Mouse (Mus musculus): ENCODE measurements around the gene Mrpl14. TPM values are rescaled to one million over a fixed set of nuclear protein-coding genes. Genes with fewer than 3 reads are reported as not detected.

Gene Mrpl14
- 101 and 102 TPM in 2 replicates for polyA plus RNA-seq (2016; fragmentation: Nextera tagmentation; extraction: Ambion mirVana)

- Histone ChIP-seq H3K9me3 (no peaks in the 10 kb centered on the region), H3K4me2 (replicated peaks) (peak within 1 kb of the TSS; percentile 75)
Observed at GRCm38 (mm10) chr17:45686093-45686619, at the start of gene Mrpl14. Mrpl14 (plus strand) TSS chr17:45686322.

GRCm38 (mm10) chr17:45638596-45639295, 47.4 kb upstream of the Mrpl14 start:
- Histone ChIP-seq H3K9me3 (no peaks in the 10 kb centered on the region), H3K27ac (no peak overlapping the region), H3K4me1 (no peaks in the 10 kb centered on the region), H3K4me3 (no peak overlapping the region), H3K9ac (no peak overlapping the region), H3K27me3 (replicated peaks) (no peaks in the 10 kb centered on the region), H3K36me3 (no peaks in the 10 kb centered on the region), H3K4me2 (replicated peaks) (no peak overlapping the region)
- WGBS = 79% methylated on average over 16 of the region's 16 CpGs
- ATAC-seq (ENCODE audit: low FRiP score, low read depth) = no peak

More at GRCm38 (mm10) chr17:45686093-45686619, at the start of gene Mrpl14:
- Histone ChIP-seq H3K4me1 (peaks cover 25% of the 10 kb centered on the region), H3K27me3 (replicated peaks) (no peaks in the 10 kb centered on the region), H3K36me3 (no peaks in the 10 kb centered on the region), H3K9ac (peak within 1 kb of the TSS; percentile 83), H3K4me3 (peak within 1 kb of the TSS; percentile 80), H3K27ac (peak within 1 kb of the TSS; percentile 65; the same call in 1 of the 2 replicates)
- ATAC-seq (ENCODE audit: low FRiP score, low read depth) = peak; percentile 88
- under 1% methylated on average over 37 of the region's 50 CpGs for WGBS

DNA sequence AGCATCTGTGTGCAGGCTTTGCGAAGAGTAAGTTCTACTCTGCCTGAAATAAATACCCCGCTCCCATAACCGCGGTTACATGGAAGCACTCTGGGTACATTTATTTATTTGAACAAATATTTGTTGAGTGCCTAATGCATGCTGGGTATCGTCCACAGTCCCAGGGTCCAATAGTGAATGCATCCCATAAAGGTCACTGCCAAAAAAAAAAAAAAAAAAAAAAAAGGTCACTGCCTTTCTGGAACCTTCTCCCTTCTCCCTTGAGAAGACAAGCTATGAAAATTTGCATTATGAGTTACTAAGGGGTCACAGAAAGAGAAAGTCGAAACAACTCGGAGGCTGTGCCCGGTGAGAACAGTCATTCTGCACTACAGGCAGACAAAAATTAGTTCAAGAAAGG, 44.1 kb upstream of the Mrpl14 start:
- 92% methylated on average over 8 of the region's 8 CpGs for WGBS
- no peak for ATAC-seq (ENCODE audit: low FRiP score, low read depth)
- Histone ChIP-seq H3K27ac (no peak overlapping the region), H3K4me2 (replicated peaks) (no peak overlapping the region), H3K4me1 (no peaks in the 10 kb centered on the region), H3K9me3 (no peaks in the 10 kb centered on the region), H3K4me3 (no peak overlapping the region), H3K9ac (no peak overlapping the region), H3K27me3 (replicated peaks) (no peaks in the 10 kb centered on the region), H3K36me3 (no peaks in the 10 kb centered on the region)

GRCm38 (mm10) chr17:45642701-45643100, 43.4 kb upstream of the Mrpl14 start:
- Histone ChIP-seq H3K4me3 (no peak overlapping the region), H3K27me3 (replicated peaks) (no peaks in the 10 kb centered on the region), H3K4me1 (no peaks in the 10 kb centered on the region), H3K9ac (no peak overlapping the region), H3K36me3 (no peaks in the 10 kb centered on the region), H3K27ac (no peak overlapping the region), H3K9me3 (no peaks in the 10 kb centered on the region), H3K4me2 (replicated peaks) (no peak overlapping the region)
- ATAC-seq (ENCODE audit: low FRiP score, low read depth) = 0 out of 2 replicates have a peak, but pooled peaks have one; percentile 53
- WGBS = 23% methylated on average over 12 of the region's 12 CpGs

- Histone ChIP-seq H3K36me3 (no peaks in the 10 kb centered on the region), H3K4me2 (replicated peaks) (no peak overlapping the region), H3K27me3 (replicated peaks) (no peaks in the 10 kb centered on the region), H3K9me3 (no peaks in the 10 kb centered on the region), H3K4me1 (no peaks in the 10 kb centered on the region), H3K27ac (no peak overlapping the region), H3K9ac (no peak overlapping the region), H3K4me3 (no peak overlapping the region)
- ATAC-seq (ENCODE audit: low FRiP score, low read depth) = no peak
- WGBS = 92% methylated on average over 4 of the region's 4 CpGs
Observed at GRCm38 (mm10) chr17:45644185-45644584, 41.9 kb upstream of the Mrpl14 start.

DNA sequence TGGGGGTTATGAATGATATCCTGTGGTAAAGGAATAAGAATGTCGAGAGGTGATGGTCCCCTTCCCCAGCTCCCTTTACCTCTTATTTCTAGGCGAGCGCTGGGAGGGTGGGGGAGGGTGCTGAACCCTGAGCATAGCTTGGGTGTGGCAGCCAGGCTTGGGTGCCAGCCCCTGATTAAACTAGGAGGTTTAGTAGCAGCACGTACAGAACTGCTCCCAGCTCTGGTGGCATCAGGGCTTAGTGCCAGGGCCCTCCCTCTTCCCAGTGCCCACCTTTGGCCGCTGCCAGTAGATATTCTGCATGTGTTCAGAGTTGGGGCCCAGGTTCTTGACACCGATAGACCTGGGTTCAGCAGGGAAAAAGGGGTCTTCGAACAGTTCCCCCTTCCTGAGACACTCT, 32.9 kb upstream of the Mrpl14 start:
- Histone ChIP-seq H3K27me3 (replicated peaks) (no peaks in the 10 kb centered on the region), H3K9me3 (no peaks in the 10 kb centered on the region), H3K27ac (no peak overlapping the region), H3K4me1 (no peaks in the 10 kb centered on the region), H3K4me3 (no peak overlapping the region), H3K4me2 (replicated peaks) (no peak overlapping the region), H3K36me3 (no peaks in the 10 kb centered on the region), H3K9ac (no peak overlapping the region)
- WGBS = 69% methylated on average over 7 of the region's 7 CpGs
- ATAC-seq (ENCODE audit: low FRiP score, low read depth) = no peak

DNA sequence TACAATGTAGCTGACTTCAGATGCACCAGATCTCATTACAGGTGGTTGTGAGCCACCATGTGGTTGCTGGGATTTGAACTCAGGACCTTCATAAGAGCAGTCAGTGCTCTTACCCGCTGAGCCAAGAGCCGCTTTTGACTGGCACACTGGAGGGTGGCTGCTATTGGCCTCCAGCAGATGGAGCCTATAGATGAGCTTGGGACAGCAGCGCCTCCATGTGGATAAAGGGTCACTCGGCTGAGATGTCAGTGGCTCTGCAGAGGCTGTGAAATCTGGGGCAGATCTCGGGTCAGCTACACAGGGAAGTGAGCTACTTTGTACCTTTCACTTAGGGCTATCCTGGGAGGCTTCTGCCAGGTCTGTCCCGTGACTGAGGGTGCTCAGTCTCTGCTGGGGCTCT, 30.3 kb upstream of the Mrpl14 start:
- H3K36me3 ChIP-seq = peaks cover 8% of the 10 kb centered on the region
- no peak overlapping the region for H3K4me3 ChIP-seq
- H3K9me3 ChIP-seq = no peaks in the 10 kb centered on the region
- no peak overlapping the region for H3K9ac ChIP-seq
- no peaks in the 10 kb centered on the region for H3K27me3 ChIP-seq (replicated peaks)
- no peak overlapping the region for H3K27ac ChIP-seq
- no peak for ATAC-seq (ENCODE audit: low FRiP score, low read depth)
- H3K4me2 ChIP-seq (replicated peaks) = no peak overlapping the region
- 26% methylated on average over 6 of the region's 6 CpGs for WGBS
- no peaks in the 10 kb centered on the region for H3K4me1 ChIP-seq

DNA sequence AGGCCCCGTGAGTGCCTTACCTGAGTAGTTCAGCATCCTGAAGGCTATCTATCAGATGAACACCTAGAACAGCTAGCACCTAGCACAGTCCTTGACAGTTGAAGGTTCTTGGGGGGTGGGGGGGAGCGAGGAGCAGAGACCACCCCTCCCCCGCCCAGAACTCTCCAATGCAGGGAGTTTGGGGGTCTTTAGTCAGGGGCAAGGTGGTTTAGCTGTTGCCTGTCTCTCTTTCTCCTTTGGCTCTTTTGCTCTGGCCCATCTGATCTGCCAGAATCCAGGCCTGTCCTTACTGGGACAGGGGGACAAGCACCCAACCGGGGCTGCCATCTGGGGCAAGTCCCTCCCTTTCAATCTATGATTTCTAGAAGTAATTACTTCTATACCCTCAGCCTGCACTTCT, 26.9 kb upstream of the Mrpl14 start, which contains the start of gene Capn11:
Gene Capn11, minus strand, starts transcription at position 101 of the 400 bp plus-strand sequence.
- H3K4me3 ChIP-seq = no peak within 1 kb of the TSS
- H3K4me1 ChIP-seq = no peaks in the 10 kb centered on the region
- 0 out of 2 replicates have a peak within 1 kb of the TSS, but pooled peaks have one; percentile 1 for H3K9ac ChIP-seq
- H3K36me3 ChIP-seq = peaks cover 38% of the 10 kb centered on the region
- H3K27me3 ChIP-seq (replicated peaks) = no peaks in the 10 kb centered on the region
- WGBS = 88% methylated on average over 4 of the region's 4 CpGs
- no peaks in the 10 kb centered on the region for H3K9me3 ChIP-seq
- no peak within 1 kb of the TSS for H3K27ac ChIP-seq
- H3K4me2 ChIP-seq (replicated peaks) = no peak within 1 kb of the TSS
- no peak for ATAC-seq (ENCODE audit: low FRiP score, low read depth)

DNA sequence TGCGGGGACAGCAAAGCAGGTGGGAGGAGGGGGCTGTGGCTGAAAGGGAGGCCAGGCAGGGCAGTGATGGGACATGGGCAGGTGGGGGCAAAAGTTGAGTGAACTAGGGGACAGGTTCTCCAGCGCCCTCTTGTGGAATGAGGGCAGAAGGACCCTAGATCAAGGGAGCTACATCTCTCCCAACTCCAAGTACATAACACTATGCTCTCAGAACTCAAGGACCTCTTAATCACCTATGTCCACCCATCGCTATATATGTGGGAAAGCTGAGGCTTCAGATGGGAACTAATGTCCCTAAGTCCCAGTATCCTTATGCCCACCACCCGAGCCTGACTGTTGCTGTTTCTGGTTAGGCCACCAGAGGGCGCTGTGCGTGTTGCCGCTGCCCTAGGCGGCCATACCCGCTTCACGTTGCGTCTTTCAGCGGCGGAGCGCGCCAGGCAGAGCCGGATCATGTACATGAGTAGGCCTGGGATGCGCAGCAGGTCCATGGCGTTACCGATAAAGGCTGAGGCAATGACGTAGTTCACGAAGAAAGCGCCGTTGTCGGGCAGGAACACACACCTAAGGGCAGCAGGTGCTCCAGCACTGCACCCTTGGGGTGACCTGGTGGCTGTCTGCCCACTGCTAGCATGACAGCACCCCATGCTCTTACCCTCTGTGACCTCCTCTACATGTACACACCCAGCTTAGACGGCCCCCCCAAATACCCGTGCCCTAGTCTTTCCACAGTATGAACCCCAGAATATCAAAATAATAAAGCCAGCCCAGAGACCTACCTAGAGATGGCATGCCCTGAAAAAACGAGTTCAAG, 22.8 kb upstream of the Mrpl14 start:
- Histone ChIP-seq H3K4me1 (no peaks in the 10 kb centered on the region), H3K4me2 (replicated peaks) (peak overlapping the region; percentile 37; the same call in 1 of the 2 replicates), H3K36me3 (peaks cover 79% of the 10 kb centered on the region), H3K27me3 (replicated peaks) (no peaks in the 10 kb centered on the region), H3K27ac (no peak overlapping the region), H3K9me3 (no peaks in the 10 kb centered on the region), H3K4me3 (no peak overlapping the region), H3K9ac (no peak overlapping the region)
- 28% methylated on average over 27 of the region's 27 CpGs for WGBS
- ATAC-seq (ENCODE audit: low FRiP score, low read depth) = peak; percentile 54; the same call in 1 of the 2 replicates

DNA sequence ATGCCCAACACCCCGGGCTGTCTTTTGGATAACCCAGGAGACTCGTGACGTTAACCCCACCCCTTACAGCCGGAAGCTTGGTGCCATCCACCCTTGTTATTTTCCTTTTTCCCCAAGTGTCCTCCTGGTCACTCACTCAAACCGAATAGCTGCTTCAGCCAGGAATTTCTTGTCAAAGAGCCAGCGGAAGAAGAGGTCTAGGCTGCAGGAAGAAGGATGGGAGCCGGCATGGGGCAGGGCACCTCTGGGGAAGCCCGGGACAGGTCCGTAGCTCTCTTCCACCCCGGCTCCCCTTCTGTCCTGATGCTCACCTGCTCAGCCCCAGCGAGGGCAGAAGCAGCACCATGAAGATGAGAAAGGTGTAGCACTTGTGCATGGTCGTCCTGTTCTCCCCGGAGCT, 21.5 kb upstream of the Mrpl14 start:
- H3K36me3 ChIP-seq = peaks cover 91% of the 10 kb centered on the region
- WGBS = 92% methylated on average over 13 of the region's 13 CpGs
- no peak overlapping the region for H3K27ac ChIP-seq
- H3K4me1 ChIP-seq = no peaks in the 10 kb centered on the region
- H3K9me3 ChIP-seq = no peaks in the 10 kb centered on the region
- no peak overlapping the region for H3K4me2 ChIP-seq (replicated peaks)
- no peaks in the 10 kb centered on the region for H3K27me3 ChIP-seq (replicated peaks)
- H3K9ac ChIP-seq = no peak overlapping the region
- H3K4me3 ChIP-seq = no peak overlapping the region
- ATAC-seq (ENCODE audit: low FRiP score, low read depth) = no peak

- Histone ChIP-seq H3K27me3 (replicated peaks) (no peaks in the 10 kb centered on the region), H3K9me3 (no peaks in the 10 kb centered on the region), H3K4me1 (no peaks in the 10 kb centered on the region), H3K4me3 (no peak overlapping the region), H3K36me3 (peaks cover 96% of the 10 kb centered on the region), H3K27ac (no peak overlapping the region), H3K4me2 (replicated peaks) (no peak overlapping the region), H3K9ac (no peak overlapping the region)
- WGBS = 81% methylated on average over 11 of the region's 11 CpGs
- no peak for ATAC-seq (ENCODE audit: low FRiP score, low read depth)
Observed at GRCm38 (mm10) chr17:45666091-45666490, 20.0 kb upstream of the Mrpl14 start.

DNA sequence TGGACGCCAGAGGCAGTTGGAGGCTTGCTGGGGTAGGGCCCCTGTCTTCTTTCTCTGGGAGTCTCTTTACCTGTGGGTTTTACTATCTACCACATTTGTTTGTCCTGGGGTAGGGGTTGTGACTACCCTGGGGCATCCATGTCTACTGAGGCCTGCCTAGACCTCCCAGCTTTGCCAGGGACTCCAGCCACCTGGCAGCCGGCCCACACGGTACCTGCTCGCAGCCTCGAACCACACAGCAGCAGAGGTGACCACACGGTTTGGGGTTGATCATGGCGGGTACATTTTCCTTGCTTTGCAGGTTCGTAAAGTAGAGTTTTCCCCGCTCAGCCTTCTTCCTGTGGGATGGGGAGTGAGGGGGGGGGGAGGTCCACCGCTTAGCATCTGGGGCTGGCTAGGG, 18.6 kb upstream of the Mrpl14 start:
- Histone ChIP-seq H3K4me2 (replicated peaks) (no peak overlapping the region), H3K27me3 (replicated peaks) (no peaks in the 10 kb centered on the region), H3K4me3 (no peak overlapping the region), H3K4me1 (no peaks in the 10 kb centered on the region), H3K9ac (no peak overlapping the region), H3K27ac (no peak overlapping the region), H3K36me3 (peaks cover 97% of the 10 kb centered on the region), H3K9me3 (no peaks in the 10 kb centered on the region)
- 88% methylated on average over 10 of the region's 10 CpGs for WGBS
- no peak for ATAC-seq (ENCODE audit: low FRiP score, low read depth)
